Comparison of ENCODE assay signal across 39 mouse cellular contexts in genomic region chr11:106187326-106187725, GRCm38 (mm10). TPM values are rescaled to one million over a fixed set of nuclear protein-coding genes. Genes with fewer than 3 reads are reported as not detected.
"Had no signal": no experiment of that assay in that cellular context is flagged by ENCODE, and none has a peak within 500 bp of the region (broad histone marks: within the 10 kb centered on the region; RNA-seq: fewer than 3 reads in every experiment).

No protein-coding gene starts in this region.

- H3K4me2 ChIP-seq: heart, embryonic 12.5 days; hindbrain, embryonic 12.5 days; hindbrain, embryonic 15.5 days; limb, embryonic 12.5 days; liver, embryonic 11.5 days; liver, embryonic 13.5 days had no signal

- H3K9me3 ChIP-seq: heart, embryonic 10.5 days; heart, embryonic 12.5 days; hindbrain, embryonic 10.5 days; hindbrain, embryonic 12.5 days; hindbrain, embryonic 15.5 days; limb, embryonic 10.5 days; limb, embryonic 12.5 days; liver, embryonic 13.5 days had no signal

- ATAC-seq: hindbrain, postnatal 0 days; intestine, embryonic 16.5 days had no signal

- DNase-seq: gastrocnemius, postnatal 14 days; heart, adult 18-20 months; heart, postnatal 10 days; heart, postnatal 4 days; kidney, adult 11 months; kidney, adult 2 months; kidney, adult 9 months; kidney, postnatal 10 days; kidney, postnatal 25 days; kidney, postnatal 4 days; liver; liver, embryonic 13.5 days had no signal

- H3K27ac ChIP-seq: heart, embryonic 10.5 days; hindbrain, embryonic 10.5 days; hindbrain, embryonic 12.5 days; hindbrain, embryonic 15.5 days; hindbrain, postnatal 0 days; layer of hippocampus, adult 2 months; left cerebral cortex, adult 2 months; limb, embryonic 10.5 days; limb, embryonic 12.5 days; liver, embryonic 13.5 days had no signal

- H3K36me3 ChIP-seq: liver, embryonic 13.5 days had no signal

- H3K4me3 ChIP-seq: heart, embryonic 10.5 days; heart, embryonic 12.5 days; hindbrain, embryonic 10.5 days; hindbrain, embryonic 12.5 days; hindbrain, embryonic 15.5 days; layer of hippocampus, adult 2 months; left cerebral cortex, adult 2 months; limb, embryonic 10.5 days; limb, embryonic 12.5 days; liver, embryonic 13.5 days had no signal

- H3K9ac ChIP-seq: heart, embryonic 12.5 days; hindbrain, embryonic 12.5 days; hindbrain, embryonic 15.5 days; limb, embryonic 12.5 days; liver, embryonic 13.5 days had no signal

- H3K27me3 ChIP-seq: heart, embryonic 12.5 days; hindbrain, embryonic 12.5 days; hindbrain, embryonic 15.5 days; limb, embryonic 12.5 days; liver, embryonic 13.5 days had no signal

RNA-seq across cellular contexts. Expression of gene Gm10840, which starts 26.7 kb away (rescaled TPM):
- total RNA-seq: gastrocnemius, adult 8-10 months; gastrocnemius, postnatal 14 days; gastrocnemius, postnatal 4 days; granulocyte monocyte progenitor cell, adult 5-6 weeks; heart, adult 18-20 months; heart, adult 8-10 months; heart, postnatal 10 days; heart, postnatal 25 days; heart, postnatal 4 days; hindbrain, postnatal 0 days; layer of hippocampus, adult 2 months; layer of hippocampus, postnatal 10 days; layer of hippocampus, postnatal 25 days; left cerebral cortex, adult 2 months; left cerebral cortex, postnatal 14 days; left cerebral cortex, postnatal 36 days had no signal
- polyA plus RNA-seq: frontal cortex, adult 2 months; heart, embryonic 10.5 days; heart, embryonic 12.5 days; heart, embryonic 14.5 days; heart, embryonic 16.5 days; hindbrain, postnatal 0 days; intestine, embryonic 14.5 days; intestine, embryonic 16.5 days; kidney, adult 2 months; kidney, embryonic 16.5 days; limb, embryonic 12.5 days; limb, embryonic 14.5 days; liver, embryonic 11.5 days; liver, embryonic 13.5 days had no signal
